Mouse (Mus musculus): ENCODE data around the gene Rgs3.

The Rgs3 gene

DNA sequence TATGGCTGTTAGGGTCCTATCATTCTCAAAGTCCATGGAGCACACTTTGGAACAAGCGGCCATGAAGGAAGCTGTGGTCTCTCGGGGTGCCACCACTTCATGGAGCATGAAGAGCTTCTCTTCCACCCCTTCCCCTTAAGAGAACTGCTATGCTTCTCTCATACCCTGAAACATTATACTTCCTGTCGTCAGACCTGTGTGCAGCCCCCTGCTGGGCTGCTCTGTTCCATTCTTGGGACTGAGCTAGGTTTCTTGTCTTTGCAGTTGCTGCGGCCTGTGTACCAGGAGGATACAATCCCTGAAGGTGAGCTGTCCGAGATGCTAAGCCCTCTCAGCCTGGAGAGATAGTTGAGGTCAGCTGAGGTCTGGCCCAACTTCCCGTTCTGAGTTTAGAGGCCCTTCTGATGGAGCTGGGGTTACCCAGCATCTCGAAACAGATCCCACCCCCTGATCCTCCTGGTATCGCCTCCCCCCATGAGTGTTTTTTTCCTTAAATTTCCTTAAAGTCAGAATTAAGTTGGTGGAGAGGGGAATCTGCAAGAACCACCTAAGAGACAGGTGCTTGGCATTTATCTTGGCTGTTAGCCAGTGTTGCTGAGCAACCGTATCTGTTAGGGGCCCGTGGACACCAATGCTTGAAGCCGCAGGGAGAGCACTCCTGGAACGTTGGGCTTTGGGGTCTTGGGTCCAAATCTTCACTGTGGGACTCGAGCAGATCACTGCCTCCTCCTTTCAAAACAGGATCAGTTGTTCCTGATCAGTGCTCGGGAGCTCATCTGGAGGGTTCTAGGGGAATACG lies 66.8 kb downstream of the Rgs3 start:
- no peak for DNase-seq (ENCODE audit: extremely low read depth, low read depth)

DNA sequence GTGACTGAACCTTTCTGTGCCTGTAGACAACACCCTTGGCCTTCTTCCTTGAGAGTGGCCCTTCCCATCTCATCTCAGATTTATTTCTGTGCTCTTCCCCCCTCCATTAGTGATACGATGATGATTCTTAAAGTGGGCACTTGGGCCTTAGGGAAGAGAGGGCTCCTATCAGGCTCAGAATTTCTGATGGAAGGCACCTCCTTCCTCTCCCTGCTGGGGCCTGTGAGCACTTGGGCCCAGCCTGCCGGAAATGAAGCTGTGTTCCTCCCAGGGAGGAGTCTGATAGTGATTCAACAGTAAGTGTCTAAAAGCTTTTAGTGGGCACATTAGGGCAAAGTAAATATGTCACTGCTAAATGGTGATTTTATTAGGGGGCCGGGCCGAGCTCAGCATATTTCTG lies 67.7 kb downstream of the Rgs3 start:
- no peak for DNase-seq (ENCODE audit: extremely low read depth, low read depth)

DNA sequence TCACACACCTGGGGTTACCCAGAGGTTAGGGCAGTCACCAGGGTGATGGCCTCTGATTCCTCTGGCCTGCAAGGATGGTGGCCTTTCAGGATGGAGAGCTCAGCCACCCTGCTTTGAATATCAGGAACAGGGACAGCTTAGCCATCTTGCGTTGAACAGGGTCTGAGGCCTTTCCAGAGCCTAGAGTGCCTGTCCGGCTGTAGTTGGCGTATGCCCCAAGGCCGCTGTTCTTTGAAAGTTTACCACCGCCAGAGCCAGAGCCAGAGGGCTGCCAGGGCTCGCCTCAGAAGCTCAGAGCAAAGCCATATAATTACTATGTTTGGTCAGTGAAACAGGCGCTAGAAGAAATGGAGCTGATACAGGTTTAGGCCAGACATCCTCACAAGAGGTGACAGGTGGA lies 68.9 kb downstream of the Rgs3 start:
- DNase-seq (ENCODE audit: extremely low read depth, low read depth): no peak

DNA sequence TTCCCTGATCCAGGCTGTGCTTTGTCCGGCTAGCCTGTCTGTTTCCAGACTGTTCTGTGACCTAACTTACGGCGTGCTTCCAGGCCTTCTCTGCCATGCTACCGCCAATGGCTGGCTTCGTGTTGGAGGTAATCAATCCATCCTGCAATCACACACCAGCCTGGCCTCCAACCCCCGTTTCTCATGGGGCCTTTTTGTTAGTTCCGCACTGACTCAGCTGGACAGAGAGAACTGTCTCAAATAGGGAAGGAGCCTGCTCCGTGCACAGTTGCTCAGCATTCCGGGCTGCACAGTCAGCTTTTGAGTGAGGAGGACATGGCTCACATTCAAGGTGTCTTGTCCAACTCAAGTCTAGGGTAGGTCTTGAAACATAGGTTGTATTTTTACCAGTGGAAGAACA lies 69.8 kb downstream of the Rgs3 start:
- DNase-seq (ENCODE audit: extremely low read depth, low read depth): no peak

DNA sequence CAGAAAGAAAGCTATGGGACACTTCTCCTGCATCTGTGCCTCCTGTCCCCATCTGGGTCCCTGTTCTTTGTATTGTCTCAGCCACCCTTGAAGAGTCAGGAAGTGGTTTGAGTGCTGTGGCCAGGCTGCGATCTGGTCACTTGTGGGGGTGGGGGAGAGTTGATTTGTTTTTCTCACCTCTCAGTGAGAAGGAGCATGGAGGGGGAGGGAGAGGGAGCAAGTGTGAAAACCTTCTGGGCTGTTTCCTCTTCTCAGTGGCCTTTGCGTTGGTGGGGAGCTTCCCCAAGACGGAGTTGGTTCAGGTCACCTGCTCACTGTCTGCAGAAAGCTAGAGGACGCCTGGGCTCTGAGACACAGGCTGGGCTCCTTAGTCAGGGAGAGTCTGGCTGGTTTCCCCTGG lies 70.3 kb downstream of the Rgs3 start:
- no peak for DNase-seq (ENCODE audit: extremely low read depth, low read depth)

DNA sequence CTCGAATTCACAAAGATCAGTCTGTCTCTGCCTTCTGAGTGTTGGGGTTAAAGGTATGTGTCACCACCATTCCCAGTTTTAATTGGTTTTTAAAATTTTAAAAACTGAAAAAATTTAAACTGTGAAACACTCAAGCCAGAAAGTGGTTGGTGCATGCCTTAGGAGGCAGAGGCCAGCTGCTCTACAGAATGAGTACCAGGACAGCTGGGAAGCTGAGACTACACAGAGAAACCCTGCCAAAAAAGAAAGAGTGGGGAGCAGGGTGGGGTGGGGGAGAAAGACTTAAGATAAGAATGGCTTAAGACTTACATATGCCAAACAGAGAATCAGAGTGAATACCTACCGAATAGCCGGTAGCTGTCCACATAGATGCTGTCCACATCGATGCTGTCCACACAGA lies 73.6 kb downstream of the Rgs3 start:
- DNase-seq (ENCODE audit: extremely low read depth, low read depth): no peak

DNA sequence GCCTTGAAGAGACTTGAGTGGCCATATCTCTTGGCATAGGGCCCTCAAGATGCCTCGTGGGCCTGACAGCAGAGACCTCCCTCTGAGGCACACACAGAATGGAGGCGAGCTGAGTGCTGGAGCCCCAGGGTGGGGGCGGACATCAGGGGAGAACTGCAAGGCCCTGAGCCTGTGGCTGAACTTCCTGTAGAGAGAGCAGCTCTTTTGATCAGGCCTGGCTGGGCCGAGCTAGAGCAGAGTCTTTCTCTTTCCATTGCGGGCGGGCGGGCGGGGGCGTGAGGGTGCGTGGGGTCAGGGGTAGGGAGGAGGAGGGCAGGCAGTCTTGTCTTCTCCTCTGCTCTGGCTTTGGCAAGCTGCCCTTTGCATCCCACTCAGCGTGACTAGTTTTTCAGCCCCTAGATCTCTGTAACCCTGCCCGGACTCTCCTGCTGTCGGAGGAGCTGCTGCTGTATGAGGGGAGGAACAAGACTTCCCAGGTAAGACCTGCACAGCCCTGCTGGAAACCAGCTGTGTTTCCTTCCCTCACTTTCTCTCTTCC lies 74.5 kb downstream of the Rgs3 start:
- DNase-seq (ENCODE audit: extremely low read depth, low read depth): no peak

DNA sequence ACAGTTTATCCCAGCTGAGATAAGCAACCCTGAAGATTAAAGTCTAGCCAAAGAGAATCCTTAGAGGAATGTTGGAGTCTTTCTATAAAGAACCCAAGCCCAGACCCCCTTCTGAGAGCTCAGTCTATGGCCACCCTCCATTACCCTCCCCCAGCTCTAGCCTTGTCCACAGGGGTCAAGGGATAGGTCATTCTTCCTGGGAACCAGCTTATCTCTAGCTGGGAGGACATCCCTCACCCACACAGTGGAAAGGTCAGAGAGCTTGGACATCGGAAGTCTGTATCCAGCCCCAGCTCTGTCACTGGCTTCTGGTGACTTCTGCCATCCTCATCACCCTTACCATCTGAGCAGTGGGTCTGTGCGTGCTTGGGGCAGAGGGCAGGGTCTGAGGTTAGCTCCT lies 75.2 kb downstream of the Rgs3 start:
- DNase-seq (ENCODE audit: extremely low read depth, low read depth): no peak

DNA sequence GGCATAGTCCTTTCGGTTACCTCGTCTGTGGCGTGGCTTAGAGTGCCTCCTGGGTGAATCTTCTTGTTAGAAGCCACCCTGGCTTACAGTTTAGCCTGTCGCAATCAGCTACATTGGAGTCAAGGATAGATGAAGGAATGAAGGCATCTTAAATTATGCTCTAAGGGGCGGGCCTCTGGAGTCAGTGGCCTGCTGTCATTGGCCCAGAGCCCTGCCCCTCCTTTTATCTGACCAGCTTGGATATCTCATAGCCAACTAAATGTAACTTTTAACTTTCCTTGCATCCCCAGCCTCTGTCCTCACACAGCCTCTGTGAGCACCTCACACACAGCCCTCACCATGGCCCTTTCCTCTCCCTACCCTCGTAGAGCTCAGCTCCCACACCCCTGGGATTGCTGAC lies 76.4 kb downstream of the Rgs3 start:
- DNase-seq (ENCODE audit: extremely low read depth, low read depth): no peak

DNA sequence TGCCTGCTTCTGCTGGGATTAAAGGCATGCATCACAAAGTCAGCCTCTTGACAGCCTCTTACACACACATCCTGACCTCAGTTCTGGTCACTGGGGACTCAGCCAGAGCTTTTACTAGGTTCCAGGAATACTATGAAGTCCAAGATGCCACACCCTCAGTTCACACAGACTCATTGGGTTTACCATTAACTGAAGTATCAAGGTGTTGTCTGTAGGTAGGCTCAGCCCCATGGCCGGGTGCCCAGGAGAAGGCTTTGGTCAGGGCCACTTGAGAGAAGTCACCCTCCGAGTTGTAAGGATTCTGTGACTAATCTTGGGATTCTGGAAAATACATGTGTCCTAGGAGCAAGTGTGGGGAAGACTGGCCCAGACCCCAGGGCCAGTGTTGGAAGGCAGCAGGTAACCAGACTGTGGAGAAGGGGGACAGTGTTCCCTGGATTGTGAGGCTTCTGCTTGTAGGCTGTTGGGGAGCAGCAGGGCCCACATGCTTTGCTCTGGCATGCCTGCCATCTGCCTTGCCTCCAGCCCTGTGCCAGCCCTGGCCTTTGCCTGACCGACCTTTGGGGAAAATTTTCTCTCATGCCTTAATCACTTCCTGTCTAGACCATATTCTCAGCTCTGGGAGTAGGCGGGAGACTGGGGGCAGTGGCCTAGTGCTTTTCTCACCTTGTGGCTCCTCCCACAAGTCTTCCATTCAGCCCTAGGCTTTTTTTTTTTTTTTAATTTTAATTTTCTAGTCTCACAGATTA lies 78.4 kb downstream of the Rgs3 start:
- no peak for DNase-seq (ENCODE audit: extremely low read depth, low read depth)

DNA sequence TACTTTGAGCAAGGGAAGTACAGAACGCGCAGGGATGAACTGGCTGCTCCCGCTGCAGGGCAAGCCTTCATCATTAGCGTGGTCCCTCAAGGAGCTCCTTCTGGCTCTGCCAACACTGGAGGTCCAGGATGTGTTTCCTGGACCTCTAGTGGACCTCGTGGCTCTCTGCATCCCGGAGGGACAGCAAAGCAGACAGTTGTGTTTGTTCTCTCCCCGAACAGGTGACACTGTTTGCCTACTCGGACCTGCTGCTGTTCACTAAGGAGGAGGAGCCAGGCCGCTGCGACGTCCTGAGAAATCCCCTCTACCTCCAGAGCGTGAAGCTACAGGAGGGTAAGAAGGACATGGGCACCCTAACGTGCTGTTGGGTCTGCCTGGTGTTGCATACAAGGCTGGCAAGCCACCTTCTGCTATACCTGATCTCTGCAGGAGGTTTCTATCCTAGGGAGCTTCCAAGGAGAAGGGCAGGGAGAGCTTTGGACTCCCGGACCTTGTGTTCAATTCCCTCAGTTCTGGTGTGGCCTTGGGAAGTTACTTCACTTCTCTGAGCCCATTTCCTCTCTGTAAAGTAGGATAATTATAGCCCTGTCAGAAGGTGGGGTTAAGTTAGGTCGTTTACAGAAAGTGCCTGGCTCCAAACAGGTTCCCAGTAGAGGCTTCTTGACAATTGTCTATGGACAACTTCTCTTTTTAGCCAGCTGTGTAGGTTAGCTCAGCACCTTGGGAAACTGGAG lies 81.0 kb downstream of the Rgs3 start:
- no peak for DNase-seq (ENCODE audit: extremely low read depth, low read depth)

DNA sequence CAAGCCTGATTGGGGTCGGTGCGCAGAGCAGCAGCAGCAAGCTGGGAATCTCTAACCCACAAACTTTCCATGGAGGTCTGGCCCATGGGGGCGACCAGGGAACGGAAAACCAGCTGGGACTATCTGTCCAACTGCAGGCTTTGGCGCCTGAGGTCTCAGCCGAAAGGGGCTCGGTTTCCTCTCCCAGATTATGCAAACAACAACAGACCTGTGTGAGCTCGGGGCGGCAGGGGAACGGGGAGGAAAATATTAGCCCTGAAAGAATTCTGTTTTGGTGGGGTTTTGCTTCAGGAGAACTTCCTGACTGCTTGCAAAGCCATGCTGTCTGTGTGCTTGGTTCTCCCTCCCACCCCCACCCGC lies 81.6 kb downstream of the Rgs3 start:
- no peak for DNase-seq (ENCODE audit: extremely low read depth, low read depth)

DNA sequence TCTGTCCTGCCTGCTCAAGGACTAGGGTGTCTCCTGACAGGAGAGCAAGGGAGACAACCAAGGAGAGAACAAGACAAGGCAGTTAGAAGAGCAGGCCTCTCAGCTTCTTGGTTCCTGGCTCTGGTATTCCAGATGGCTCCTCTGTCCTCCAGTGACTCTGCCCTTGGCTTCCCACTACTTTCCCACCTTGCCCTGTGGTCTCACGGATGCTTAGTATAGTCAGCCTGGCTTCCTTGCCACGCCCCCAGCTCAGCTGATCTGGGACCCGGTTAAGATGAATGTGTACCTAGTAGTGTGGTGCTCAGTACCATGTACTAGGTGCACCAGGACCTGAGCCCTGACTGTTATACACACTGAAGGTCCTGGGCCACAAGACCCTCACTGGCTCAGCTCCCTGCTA lies 82.0 kb downstream of the Rgs3 start:
- no peak for DNase-seq (ENCODE audit: extremely low read depth, low read depth)

DNA sequence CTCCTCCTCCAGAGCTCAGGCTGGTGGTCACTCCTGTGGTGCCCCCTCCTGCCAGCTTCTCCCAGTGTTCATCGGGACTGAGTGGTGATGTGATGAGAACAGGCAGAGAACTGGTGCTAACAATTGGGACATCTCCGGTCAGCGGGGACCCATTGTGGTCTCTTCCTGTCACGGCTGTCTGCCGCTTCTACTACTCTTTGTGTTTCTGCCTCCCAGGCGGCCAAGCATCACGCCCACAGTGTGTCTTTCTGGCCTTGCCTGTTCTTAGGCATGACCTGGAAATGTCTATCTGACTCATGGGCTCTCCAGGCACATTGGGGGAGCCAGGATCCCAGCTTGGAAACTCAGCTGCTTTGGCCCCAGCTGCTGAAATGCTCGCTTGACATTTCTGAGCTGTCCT lies 83.8 kb downstream of the Rgs3 start:
- DNase-seq (ENCODE audit: extremely low read depth, low read depth): no peak

DNA sequence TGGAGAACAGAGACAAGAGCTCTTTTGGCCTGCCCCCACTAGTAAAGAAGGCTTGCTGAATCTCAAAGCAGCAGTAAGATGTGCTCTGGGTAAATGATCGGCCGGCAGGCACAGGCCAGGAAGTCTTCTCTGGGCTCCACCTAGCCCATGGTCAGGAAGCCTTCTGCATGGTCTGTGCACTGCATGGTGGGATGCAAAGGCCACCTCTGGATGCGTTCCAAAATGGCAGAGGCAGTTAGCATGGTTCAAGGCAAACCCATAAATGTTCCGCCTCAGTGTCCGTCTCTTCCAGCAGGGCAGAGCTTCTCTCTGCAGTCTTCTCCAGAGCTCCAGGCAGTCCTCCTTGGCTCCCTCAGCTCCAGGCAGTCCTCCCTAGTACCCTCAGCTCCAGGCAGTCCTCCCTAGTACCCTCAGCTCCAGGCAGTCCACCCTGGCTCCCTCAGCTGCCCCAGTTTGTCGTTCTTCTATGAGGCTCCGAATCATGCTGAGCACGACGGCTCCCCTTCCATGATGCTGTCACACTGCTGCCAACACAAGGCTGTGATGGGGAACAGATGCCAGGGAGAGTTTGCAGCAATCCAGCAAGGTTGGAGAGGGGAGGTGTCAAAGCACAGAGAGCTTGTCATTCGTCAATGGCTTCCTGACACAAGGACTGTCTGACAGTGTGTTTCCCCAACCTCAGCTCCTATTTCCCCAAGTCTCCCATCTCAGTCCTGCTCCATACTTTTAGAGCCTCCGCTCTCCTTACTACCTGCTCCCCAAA lies 84.6 kb downstream of the Rgs3 start:
- no peak for DNase-seq (ENCODE audit: extremely low read depth, low read depth)

DNA sequence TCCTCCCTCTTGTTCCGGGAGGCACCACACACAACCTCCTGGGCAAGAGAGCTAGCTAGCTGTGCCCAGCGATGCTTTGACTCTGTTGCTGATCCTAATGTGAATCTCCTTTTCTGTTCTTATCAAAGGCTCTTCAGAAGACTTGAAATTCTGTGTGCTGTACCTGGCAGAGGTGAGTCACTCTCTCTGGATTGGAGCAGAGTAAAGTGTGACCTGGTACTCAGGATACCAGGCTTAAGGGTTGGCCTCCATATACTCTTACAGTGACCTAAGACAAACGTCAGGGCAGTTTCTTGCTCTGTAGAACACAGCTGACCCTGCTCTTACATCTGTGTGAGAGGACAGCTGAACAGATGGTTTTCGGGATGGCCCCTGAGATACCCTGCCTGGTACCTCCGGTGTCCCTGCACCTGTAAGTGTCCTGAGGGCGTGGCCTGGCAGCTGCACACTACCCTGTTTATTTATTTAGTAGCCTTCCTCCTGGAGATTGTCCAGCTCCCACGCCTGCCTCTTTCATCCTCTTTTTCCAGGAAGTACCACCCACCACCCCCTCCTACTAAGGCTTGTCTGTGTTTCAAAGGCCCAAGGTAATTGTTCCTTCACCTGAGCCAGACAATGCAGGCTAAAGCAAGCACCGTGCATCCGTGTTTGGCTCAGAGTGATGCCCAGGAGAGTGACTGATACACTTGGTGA lies 87.1 kb downstream of the Rgs3 start:
- no peak for DNase-seq (ENCODE audit: extremely low read depth, low read depth)

DNA sequence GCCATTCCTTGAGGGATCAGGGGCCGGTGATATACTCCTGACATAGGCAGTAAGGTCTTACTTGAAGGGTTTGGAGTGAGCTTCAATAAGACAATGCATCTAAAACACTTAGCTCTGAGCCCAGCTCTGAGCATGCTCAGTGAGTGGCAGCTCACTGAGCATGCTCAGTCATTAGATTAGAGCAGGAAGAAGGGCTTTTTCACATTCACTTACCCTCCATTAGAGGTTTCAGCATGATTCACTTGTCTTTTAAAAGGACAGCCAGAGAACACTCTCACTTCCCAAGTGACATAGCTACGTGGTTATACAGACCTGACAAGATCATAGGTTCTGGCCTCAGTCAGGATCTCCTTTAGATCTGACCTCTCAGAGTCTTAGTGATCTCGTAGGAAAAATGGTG lies 89.2 kb downstream of the Rgs3 start:
- no peak for DNase-seq (ENCODE audit: extremely low read depth, low read depth)

DNA sequence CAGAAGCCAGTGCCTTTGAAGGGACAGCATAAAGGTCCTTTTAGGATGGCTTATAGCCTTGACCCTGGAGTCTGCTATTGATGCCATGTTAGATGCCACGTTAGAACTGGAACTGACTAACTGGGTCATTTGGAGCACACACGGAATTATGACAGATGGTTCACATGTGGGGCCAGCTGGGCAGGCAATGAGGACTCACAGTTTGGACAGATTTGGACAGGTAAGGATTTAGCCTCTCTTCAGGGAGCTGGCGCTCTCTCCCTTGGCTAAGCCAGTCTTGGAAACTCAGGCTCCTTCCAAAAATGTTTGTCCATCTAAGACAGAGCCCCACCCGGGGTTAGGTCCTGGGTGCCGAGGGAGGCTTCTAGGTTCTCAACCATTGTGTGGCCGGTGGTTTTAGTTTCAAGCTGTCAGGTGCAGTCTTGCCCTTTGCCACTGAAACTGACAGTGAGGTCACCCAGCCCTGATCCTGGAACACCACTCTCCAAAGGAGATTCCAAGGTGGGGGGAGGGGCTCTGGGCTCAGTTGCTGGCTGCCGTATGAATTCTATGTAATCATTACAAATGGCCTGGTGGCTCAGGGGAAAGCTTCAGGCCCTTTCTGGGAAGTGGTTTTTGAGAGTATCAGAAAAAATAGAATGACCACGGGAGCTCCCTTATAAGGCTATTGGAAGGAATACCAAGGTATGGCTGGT lies 90.0 kb downstream of the Rgs3 start:
- DNase-seq (ENCODE audit: extremely low read depth, low read depth): no peak

DNA sequence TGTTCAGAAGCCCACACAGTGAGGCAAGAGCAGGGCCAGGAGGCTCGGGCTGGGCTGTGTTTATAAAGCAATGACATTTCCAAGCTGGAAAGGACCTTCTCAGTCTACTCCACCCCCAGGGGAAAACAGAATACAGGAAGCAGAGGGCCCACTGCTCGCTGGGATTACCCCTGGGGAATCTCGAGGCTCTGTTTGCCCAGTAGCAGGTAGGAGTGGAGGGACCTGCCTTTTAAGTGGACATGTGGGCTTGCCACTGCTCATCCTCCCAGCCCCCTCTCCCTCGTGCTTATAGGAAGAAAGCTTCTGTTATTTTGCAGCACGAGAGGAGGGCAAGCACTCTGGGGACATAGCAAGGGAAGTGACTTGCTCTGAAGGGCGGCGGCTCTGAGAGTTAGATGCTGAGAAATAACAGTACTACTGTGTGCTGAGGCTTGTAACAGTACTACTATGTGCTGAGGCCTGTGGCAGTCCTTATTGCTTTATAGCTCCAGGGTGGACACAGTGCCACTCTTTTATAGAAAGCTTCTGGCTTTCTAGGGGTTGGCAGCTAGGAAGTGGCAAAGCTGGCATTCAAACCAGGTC lies 91.6 kb downstream of the Rgs3 start:
- no peak for DNase-seq (ENCODE audit: extremely low read depth, low read depth)

DNA sequence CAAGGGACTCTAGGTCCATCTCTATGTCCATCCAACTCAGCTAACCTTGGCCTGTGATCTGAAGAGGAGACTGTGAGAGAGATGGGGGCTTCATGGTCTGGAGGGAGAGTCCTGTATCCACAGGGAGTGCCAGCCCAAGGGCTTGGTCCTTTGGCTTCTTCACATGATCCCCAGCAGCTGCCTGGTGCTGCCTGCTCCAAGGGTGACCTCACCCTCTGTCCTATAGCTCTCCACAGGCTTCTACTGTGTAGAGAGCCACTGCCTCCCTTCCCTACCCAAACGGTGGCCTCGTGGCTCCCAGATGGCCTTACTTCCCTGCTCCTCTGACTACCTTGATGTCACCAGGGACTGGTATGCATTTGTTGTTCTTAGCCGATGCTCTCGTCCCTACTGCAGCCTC lies 92.6 kb downstream of the Rgs3 start:
- no peak for DNase-seq (ENCODE audit: extremely low read depth, low read depth)
